Mouse (Mus musculus) embryo, embryonic 11.5 days (tissue): ENCODE data around the gene Dusp27.

Experiments used
- DNase-seq: peaks from one replicate; pipeline ENCODE4 v3.0.0-alpha.2; 2012; ENCODE audit warnings: low read depth, low spot score

The Dusp27 gene

GRCm38 (mm10) chr1:166102920-166103608 lies 24.7 kb downstream of the Dusp27 start:
- no peak for DNase-seq

- DNase-seq: no peak
Observed at GRCm38 (mm10) chr1:166098120-166098519, 29.6 kb downstream of the Dusp27 start.

GRCm38 (mm10) chr1:166094462-166094861 lies 33.3 kb downstream of the Dusp27 start:
- no peak for DNase-seq

GRCm38 (mm10) chr1:166090306-166090705 lies 37.4 kb downstream of the Dusp27 start:
- DNase-seq: no peak

DNA sequence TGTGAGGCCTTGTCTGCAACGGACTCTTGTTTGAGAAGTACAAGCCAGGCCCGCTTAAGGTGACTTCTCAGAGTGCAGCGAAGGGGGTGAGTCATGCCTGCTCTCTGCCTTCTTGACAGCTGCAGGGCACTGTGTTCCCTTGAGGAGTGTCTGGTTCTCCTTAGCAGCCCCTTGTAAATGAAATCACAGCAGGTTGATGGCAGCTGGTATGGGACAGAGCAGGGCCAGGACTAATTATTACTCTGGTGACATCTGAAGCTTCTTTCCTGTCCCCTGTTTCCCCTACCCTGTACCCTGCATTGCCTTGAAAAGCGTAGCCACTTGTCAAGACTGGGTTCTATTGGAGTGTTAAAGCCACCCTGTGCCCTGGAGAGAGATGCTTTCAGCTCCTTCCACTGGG lies 38.0 kb downstream of the Dusp27 start:
- DNase-seq: no peak

GRCm38 (mm10) chr1:166089337-166089736 lies 38.4 kb downstream of the Dusp27 start:
- no peak for DNase-seq

DNA sequence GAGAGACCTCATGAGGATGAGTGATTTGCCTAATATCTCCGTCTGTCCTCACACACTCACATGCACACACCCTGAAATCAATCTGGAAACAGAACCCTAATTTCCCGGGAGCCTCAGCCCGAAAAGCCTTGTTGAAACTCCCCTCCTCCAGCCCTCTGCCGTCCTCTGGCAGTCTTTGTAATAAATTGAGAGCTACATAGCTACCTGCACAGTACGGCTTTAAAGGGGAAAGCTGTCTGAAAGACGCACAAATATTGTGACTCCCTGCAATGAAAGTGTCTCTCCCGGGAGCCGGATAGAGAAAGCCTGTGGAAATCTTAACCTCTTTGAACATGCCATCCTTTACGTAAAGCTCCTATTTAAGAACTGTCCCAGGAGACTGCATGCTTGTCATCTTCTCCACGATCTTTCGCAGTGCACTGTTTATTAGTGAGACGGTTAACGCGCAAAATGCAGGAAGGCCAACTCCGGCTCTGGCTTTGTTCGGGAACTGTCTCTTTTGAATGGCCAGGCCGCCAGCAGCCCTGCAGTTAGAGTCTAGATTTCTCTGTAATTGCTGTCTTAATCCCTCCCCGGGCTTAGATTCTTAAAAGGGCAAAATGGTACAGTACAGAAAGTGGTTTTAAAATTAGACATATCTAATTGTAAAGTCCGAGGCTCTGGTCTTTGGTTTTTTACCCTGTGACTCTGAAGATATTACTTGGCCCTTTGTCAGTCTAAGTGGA lies 39.1 kb downstream of the Dusp27 start:
- DNase-seq: no peak

- DNase-seq: no peak
Observed at GRCm38 (mm10) chr1:166077052-166077735, 50.5 kb downstream of the Dusp27 start.

DNA sequence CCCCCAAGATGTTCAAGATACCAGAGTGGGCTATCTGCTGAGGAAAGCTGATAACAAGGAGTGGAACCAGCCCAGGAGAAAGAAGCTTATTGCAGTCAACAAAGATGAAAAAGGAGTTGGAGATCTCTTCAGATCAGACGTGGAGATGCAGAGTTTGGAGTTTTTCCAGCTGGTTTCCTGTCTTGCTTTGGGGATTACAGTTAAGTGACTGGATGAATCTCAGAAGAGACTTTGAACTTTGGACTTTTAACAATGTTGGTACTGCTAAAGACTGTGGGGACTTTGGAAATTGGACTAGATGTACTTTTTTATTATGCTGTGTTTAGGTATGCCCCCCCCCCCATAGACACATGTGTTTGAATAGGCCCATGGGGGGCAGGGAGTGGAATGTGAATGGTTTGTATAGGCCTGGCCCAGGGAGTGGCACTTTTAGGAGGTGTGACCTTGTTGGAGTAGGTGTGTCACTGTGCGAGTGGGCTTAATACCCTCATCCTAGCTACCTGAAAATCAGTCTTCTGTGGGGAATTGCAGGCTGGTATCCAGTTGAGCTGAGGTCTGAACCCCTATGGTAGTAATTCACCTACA lies 59.8 kb downstream of the Dusp27 start:
- DNase-seq: no peak

DNA sequence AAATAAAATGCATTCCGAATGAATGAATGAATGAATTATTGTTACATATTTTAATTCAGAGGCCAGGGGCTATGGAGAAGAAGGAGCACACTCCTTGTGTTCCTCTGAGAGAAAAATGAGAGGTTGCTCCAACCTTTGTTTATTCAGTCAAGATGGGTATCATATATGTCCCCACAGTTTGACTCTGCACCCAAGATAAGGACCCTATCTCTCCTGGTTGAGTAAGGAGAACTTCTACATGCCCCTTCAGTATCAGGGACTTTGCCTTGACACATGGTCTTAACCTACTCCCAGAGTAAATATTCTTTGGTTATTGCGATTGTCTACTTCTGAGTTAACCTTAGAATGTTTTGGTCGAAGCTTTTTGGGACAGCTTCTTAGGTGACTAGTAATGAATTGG lies 63.9 kb downstream of the Dusp27 start:
- DNase-seq: no peak

- no peak for DNase-seq
Observed at GRCm38 (mm10) chr1:166061532-166061931, 66.2 kb downstream of the Dusp27 start.

DNA sequence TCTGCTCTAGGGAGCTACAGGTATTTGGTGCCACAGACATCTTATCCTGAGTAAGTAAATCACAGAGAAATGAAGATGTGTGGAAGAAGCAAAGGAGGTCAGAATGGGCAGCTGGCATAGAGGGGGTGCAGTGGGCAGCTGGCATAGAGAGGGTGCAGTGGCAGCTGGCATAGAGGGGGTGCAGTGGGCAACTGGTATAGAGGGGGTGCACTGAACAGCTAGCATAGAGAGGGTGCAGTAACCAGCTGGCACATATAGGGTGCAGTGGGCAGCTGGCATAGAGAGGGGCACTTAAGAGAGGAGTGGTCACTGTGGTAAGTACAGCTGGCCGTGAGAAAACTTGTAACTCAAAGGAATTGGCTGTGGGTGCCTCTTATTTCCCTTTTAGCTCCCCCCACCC lies 67.3 kb downstream of the Dusp27 start:
- no peak for DNase-seq

- DNase-seq: no peak
Observed at GRCm38 (mm10) chr1:166056098-166056756, 71.5 kb downstream of the Dusp27 start.

DNA sequence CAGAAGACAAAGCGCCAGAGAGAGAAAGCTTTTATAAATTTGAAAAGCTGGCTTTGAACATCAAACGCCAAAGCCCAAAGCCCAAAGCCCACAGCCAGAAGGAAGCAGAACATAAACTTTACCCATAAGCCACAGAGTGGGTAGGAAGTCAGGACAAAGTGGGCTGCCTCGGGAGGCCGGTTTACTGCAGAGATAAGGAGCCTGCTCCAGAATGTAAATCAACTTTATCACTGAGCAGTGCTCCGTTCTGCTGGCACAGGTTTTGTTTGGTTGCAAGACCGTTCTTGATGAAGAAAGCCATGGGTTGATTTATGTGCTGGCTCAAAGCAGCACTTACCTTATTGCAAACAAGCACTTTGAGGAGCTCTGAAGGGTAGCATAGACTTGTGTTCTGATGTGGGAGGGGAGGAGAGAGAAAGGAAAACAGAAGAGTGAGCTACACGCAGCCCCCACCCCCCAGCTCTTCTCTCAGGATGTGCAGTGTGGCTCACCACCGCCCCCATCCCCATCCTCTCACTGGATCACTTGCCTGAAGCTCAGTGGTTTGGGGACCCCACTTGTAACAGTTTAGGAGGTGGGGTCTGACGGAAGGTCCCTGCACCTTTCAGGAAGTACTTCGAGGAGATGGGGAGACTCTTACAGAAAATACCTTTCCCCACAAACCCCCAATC lies 74.3 kb downstream of the Dusp27 start:
- no peak for DNase-seq

DNA sequence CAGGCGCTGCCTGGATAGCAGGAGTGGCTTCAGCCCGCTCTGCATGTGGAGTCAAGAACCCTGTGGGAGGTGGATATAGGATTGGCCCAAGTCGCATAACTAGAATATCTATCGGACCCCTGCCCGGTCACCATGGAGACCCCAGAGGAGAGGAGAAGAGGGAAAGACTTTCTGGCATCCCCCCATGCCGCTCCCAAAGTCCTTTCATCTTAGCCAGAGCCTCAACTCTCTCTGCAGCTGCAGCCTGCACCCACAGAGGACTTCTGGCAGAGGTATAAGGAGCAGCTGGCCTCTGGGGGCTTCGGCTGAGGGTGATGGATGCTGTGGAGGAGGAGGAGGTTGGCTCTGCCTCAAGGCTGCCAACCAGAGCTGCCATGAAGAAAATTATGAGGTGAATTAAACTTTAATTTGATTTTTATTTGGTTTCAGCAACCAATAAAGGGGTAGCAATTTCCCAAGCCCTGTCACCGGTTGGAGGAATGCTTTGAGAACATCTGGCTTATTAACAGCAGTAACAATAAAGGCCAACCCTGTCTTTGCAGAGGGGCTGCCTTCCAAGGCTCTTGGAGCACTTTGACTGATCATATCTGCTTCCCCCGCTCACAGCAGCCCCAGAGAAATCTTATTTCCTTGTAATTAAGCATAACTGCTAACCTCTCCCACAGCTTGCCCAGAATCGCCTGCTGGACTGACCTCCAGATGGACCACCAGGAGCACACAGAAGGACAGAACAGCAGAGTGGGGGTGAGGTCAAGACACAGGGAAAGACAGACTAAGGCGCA lies 78.5 kb downstream of the Dusp27 start:
- DNase-seq: no peak

- DNase-seq: no peak
Observed at GRCm38 (mm10) chr1:166048230-166048911, 79.4 kb downstream of the Dusp27 start.
